Mouse (Mus musculus) embryonic facial prominence, embryonic 10.5 days (tissue): ENCODE measurements around the gene Lamp2. TPM values are rescaled to one million over a fixed set of nuclear protein-coding genes. Genes with fewer than 3 reads are reported as not detected.
"Not testable (repeated sequence)": the region's sequence is repeated elsewhere in the genome, so short reads cannot be mapped to it uniquely, and the experiment has no call there.

Experiments
- DNase-seq: peaks from one replicate; pipeline ENCODE4 v3.0.0-alpha.2; 2017; ENCODE audit warnings: low spot score
- H3K27ac ChIP-seq: fragments of 300-500 bp; sonication (generic); replicated peaks from 2 replicates; pipeline ENCODE4 v1.5.1; 2016; ENCODE audit warnings: mild to moderate bottlenecking
- H3K27me3 ChIP-seq: fragments of 300-500 bp; sonication (generic); replicated peaks from 2 replicates; pipeline ENCODE4 v1.6.1; 2016; ENCODE audit warnings: low read depth, mild to moderate bottlenecking; ENCODE audit not compliant: poor library complexity, severe bottlenecking
- H3K36me3 ChIP-seq: fragments of 300-500 bp; sonication (generic); replicated peaks from 2 replicates; pipeline ENCODE4 v1.6.1; 2016; ENCODE audit warnings: mild to moderate bottlenecking, moderate library complexity
- H3K4me1 ChIP-seq: fragments of 300-500 bp; sonication (generic); 2 replicates; pipeline ENCODE4 v1.6.1; 2016
- H3K4me3 ChIP-seq: fragments of 300-500 bp; sonication (generic); 2 replicates; pipeline ENCODE4 v1.5.1; 2016; ENCODE audit warnings: mild to moderate bottlenecking, moderate library complexity
- H3K9me3 ChIP-seq: fragments of 300-500 bp; sonication (generic); 2 replicates; pipeline ENCODE4 v1.6.1; 2016; ENCODE audit warnings: mild to moderate bottlenecking
- WGBS: fragments of 180-500 bp; shearing (Covaris S2); methylation state at CpG from one replicate; pipeline ENCODE4 v1.1.7; 2016; 5-methylcytosine and 5-hydroxymethylcytosine counted together
- polyA plus RNA-seq: library from polyadenylated mRNA; unstranded; fragments of >200 nt; fragmentation: Nextera tagmentation; extraction: Ambion mirVana; gene quantifications from 2 replicates; pipeline ENCODE4 v1.2.1, GENCODE M21; 2016

Lamp2 gene
- polyA plus RNA-seq, 1 experiment from 2014 or later: 68.3 TPM

- DNase-seq: no peak
- Histone ChIP-seq H3K27ac (no peak overlapping the region), H3K27me3 (no peaks in the 10 kb centered on the region), H3K36me3 (no peaks in the 10 kb centered on the region), H3K4me3 (no peak overlapping the region), H3K9me3 (no peaks in the 10 kb centered on the region), H3K4me1 (no peaks in the 10 kb centered on the region)
- 83% methylated on average over 3 of the region's 3 CpGs for WGBS
Observed at GRCm38 (mm10) chrX:38403879-38404278, 52.4 kb downstream of the Lamp2 start.

GRCm38 (mm10) chrX:38402981-38403380, 53.3 kb downstream of the Lamp2 start:
- no peaks in the 10 kb centered on the region for H3K4me1 ChIP-seq
- H3K36me3 ChIP-seq: no peaks in the 10 kb centered on the region
- H3K27ac ChIP-seq: no peak overlapping the region
- H3K27me3 ChIP-seq: no peaks in the 10 kb centered on the region
- DNase-seq: no peak
- H3K4me3 ChIP-seq: no peak overlapping the region
- no peaks in the 10 kb centered on the region for H3K9me3 ChIP-seq
- WGBS: 81% methylated on average over 5 of the region's 5 CpGs

GRCm38 (mm10) chrX:38402004-38402403, 54.2 kb downstream of the Lamp2 start:
- no peak for DNase-seq
- H3K27ac ChIP-seq: no peak overlapping the region
- H3K27me3 ChIP-seq: no peaks in the 10 kb centered on the region
- WGBS: 68% methylated on average over 6 of the region's 6 CpGs
- no peaks in the 10 kb centered on the region for H3K4me1 ChIP-seq
- no peaks in the 10 kb centered on the region for H3K36me3 ChIP-seq
- H3K4me3 ChIP-seq: no peak overlapping the region
- no peaks in the 10 kb centered on the region for H3K9me3 ChIP-seq

- Histone ChIP-seq H3K36me3 (no peaks in the 10 kb centered on the region), H3K27ac (no peak overlapping the region), H3K9me3 (no peaks in the 10 kb centered on the region), H3K4me3 (no peak overlapping the region), H3K27me3 (no peaks in the 10 kb centered on the region), H3K4me1 (no peaks in the 10 kb centered on the region)
- no peak for DNase-seq
- 85% methylated on average over 3 of the region's 3 CpGs for WGBS
Observed at GRCm38 (mm10) chrX:38400616-38401015, 55.6 kb downstream of the Lamp2 start.

- Histone ChIP-seq H3K4me1 (no peaks in the 10 kb centered on the region), H3K36me3 (no peaks in the 10 kb centered on the region), H3K27ac (no peak overlapping the region), H3K4me3 (no peak overlapping the region), H3K27me3 (no peaks in the 10 kb centered on the region), H3K9me3 (no peaks in the 10 kb centered on the region)
- DNase-seq: no peak
- WGBS: 93% methylated on average over 1 of the region's 1 CpGs
Observed at GRCm38 (mm10) chrX:38399671-38400070, 56.6 kb downstream of the Lamp2 start.

- not testable (repeated sequence) for DNase-seq, H3K36me3 ChIP-seq, H3K27ac ChIP-seq, H3K4me3 ChIP-seq, H3K27me3 ChIP-seq, H3K4me1 ChIP-seq, H3K9me3 ChIP-seq
- 83% methylated on average over 1 of the region's 1 CpGs for WGBS
Observed at GRCm38 (mm10) chrX:38373169-38373568, 83.1 kb downstream of the Lamp2 start.

- not testable (repeated sequence) for H3K27ac ChIP-seq, H3K27me3 ChIP-seq, H3K9me3 ChIP-seq, DNase-seq, H3K4me1 ChIP-seq, H3K36me3 ChIP-seq, H3K4me3 ChIP-seq
- 64% methylated on average over 1 of the region's 1 CpGs for WGBS
Observed at GRCm38 (mm10) chrX:38364621-38365020, 91.6 kb downstream of the Lamp2 start.

- Histone ChIP-seq H3K9me3 (no peaks in the 10 kb centered on the region), H3K27me3 (no peaks in the 10 kb centered on the region), H3K27ac (no peak overlapping the region), H3K36me3 (no peaks in the 10 kb centered on the region), H3K4me1 (no peaks in the 10 kb centered on the region), H3K4me3 (no peak overlapping the region)
- DNase-seq: no peak
- WGBS: 75% methylated on average over 8 of the region's 8 CpGs
Observed at GRCm38 (mm10) chrX:38362016-38362415, 94.2 kb downstream of the Lamp2 start.

Other genes starting within 250 kb of the Lamp2 start
- gene Tmem255a, start 204.0 kb downstream of the Lamp2 start, polyA plus RNA-seq: 19.4 and 22.4 TPM in 2 replicates
- 0.09 TPM in 1 of 2 replicates, not detected in the other for gene Atp1b4, start 140.3 kb downstream of the Lamp2 start, polyA plus RNA-seq
- gene Cul4b, start 119.7 kb upstream of the Lamp2 start, polyA plus RNA-seq: 48.3 and 50.1 TPM in 2 replicates
- gene Mcts1, start 144.1 kb upstream of the Lamp2 start, polyA plus RNA-seq: 69.3 and 74.1 TPM in 2 replicates
- 15.8 and 17.0 TPM in 2 replicates for gene C1galt1c1, start 178.6 kb upstream of the Lamp2 start, polyA plus RNA-seq